Mouse (Mus musculus) frontal cortex, postnatal 14 days (tissue): ENCODE measurements around the gene Akt3.

Source experiments
- DNase-seq, 2 experiments: peaks; one replicate each; pipeline ENCODE4 v3.0.0; 2022; ENCODE audit warnings: low spot score in 2 of 2

Gene Akt3

GRCm38 (mm10) chr1:176982671-176983070 lies 275.3 kb downstream of the Akt3 start:
- no peak for DNase-seq

GRCm38 (mm10) chr1:176981511-176981910 lies 276.5 kb downstream of the Akt3 start:
- no peak for DNase-seq

GRCm38 (mm10) chr1:176980801-176981400 lies 277.1 kb downstream of the Akt3 start:
- DNase-seq = no peak

DNA sequence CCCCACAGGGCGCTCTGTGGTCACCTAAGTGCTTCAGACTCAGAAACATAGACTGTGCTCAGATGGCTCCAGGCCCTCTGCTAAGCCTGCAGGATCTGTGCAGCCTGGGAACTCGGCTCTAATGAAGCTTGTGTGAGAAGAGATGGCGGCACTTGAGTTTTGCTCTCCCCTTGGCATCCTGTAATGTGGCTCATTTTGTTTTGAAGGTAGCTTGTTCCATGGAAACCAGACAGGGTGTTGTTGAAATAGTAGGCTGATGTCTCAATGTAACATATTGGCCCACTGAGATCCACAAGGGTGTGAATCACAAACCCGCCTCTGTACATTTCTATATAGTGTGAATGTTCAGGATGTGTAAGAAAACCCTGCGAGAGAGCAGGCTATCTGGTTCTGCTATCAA lies 277.9 kb downstream of the Akt3 start:
- DNase-seq = no peak

- no peak for DNase-seq
Observed at GRCm38 (mm10) chr1:176979235-176979634, 278.8 kb downstream of the Akt3 start.

- no peak for DNase-seq
Observed at GRCm38 (mm10) chr1:176973356-176974088, 284.5 kb downstream of the Akt3 start.

DNA sequence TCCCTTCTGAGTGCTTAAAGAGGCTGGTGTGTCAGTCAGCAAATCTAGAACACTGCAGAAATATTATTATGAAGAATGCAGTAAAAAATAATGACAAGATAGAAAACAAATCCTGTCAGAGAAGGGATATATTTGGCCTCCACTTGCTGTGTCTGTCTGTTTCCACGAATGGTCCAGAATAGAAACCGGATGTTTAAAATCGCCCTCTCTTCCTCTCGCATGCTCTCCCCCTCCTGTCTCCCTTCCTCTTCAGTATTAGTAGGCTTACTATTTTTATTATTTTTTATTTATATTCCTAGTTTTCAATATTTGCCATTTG lies 286.6 kb downstream of the Akt3 start:
- no peak for DNase-seq

DNA sequence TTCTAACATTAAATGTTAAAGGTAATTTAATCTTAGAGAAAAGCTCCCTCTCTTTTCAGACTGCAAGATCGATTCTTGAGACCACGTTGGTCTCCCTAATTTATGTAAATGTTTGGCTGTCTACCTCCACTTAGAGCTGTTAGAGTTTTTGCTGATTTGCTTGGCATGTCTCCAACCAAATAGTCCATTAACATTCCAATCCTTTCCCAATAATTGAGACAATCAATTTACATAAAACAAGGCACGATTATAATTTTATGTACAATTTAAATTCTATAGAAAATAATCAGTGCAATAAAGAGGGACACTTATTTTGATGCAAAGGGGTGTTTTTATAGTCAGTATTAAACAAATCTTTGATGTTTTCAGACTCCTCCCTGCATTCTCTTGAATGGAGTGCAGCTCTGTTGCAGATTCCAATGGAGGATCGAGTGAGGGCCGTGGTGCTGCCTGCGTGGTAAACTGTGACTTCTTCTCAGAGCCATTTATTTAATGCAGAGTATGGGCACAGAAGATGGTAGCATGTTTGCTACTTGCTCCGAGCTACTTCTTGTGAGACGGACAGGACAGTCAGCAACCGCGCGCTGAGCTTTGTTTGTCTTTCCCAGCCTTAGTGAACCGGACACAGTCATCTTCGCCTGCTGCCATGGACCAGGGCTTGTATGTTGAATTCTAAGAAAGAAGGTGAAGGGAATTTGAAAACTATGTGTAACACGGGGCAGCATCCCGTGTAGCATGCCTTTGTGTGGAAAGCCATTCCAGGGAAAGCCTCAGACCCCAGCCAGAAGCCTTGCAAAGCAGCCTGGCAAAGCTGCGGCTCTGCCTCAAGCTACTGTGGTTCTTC lies 287.1 kb downstream of the Akt3 start:
- no peak for DNase-seq
